Mouse (Mus musculus) forebrain, postnatal 0 days (tissue): Measurements from ENCODE around the gene Nxph4. TPM values are rescaled to one million over a fixed set of nuclear protein-coding genes. Genes with fewer than 3 reads are reported as not detected.

Source experiments
- ATAC-seq: fragments of 200-750 bp; cut with Nextera tagmentation; 2 replicates; pipeline ENCODE4 v1.8.0; 2017; ENCODE audit warnings: mild to moderate bottlenecking, moderate library complexity
- DNase-seq: peaks from one replicate; pipeline ENCODE4 v3.0.0-alpha.2; 2015
- H3K27ac ChIP-seq: fragments of 300-500 bp; sonication (generic); 2 replicates; pipeline ENCODE4 v1.5.1; 2014; ENCODE audit warnings: low read depth, mild to moderate bottlenecking, antibody characterized with exemption, low read length, moderate library complexity, mixed read lengths
- H3K27me3 ChIP-seq: fragments of 300-500 bp; sonication (generic); 2 replicates; pipeline ENCODE4 v1.6.1; 2014; ENCODE audit warnings: mild to moderate bottlenecking, low read length, mixed read lengths; ENCODE audit not compliant: insufficient read depth
- H3K36me3 ChIP-seq: fragments of 300-500 bp; sonication (generic); 2 replicates; pipeline ENCODE4 v1.6.1; 2014; ENCODE audit warnings: mild to moderate bottlenecking, moderate library complexity; ENCODE audit not compliant: insufficient read depth
- H3K4me1 ChIP-seq: fragments of 300-500 bp; sonication (generic); 2 replicates; pipeline ENCODE4 v1.6.1; 2014; ENCODE audit warnings: antibody characterized with exemption; ENCODE audit not compliant: insufficient read depth
- H3K4me2 ChIP-seq: fragments of 300-500 bp; sonication (generic); 2 replicates; pipeline ENCODE4 v1.6.1; 2014; ENCODE audit warnings: low read depth, mild to moderate bottlenecking, moderate library complexity
- H3K4me3 ChIP-seq: fragments of 300-500 bp; sonication (generic); 2 replicates; pipeline ENCODE4 v1.5.1; 2014; ENCODE audit warnings: low read depth, low read length, mixed read lengths
- H3K9ac ChIP-seq: fragments of 300-500 bp; sonication (generic); 2 replicates; pipeline ENCODE4 v1.6.1; 2014; ENCODE audit warnings: mild to moderate bottlenecking
- H3K9me3 ChIP-seq: fragments of 300-500 bp; sonication (generic); 2 replicates; pipeline ENCODE4 v1.6.1; 2016; ENCODE audit warnings: low read length
- CTCF ChIP-seq: sonication (generic); IDR thresholded peaks from 2 replicates; pipeline ENCODE4 v1.5.1; 2016; ENCODE audit warnings: antibody characterized with exemption, control low read depth, low read depth
- WGBS: fragments of 180-500 bp; shearing (Covaris S2); extraction: QIAGEN DNeasy Blood & Tissue Kit; methylation state at CpG from one replicate; pipeline ENCODE4 v1.1.7; 2014; 5-methylcytosine and 5-hydroxymethylcytosine counted together
- polyA plus RNA-seq: library from polyadenylated mRNA; unstranded; fragments of >200 nt; fragmentation: Nextera tagmentation; extraction: Ambion mirVana; gene quantifications from 2 replicates; pipeline ENCODE4 v1.2.1, GENCODE M21; 2015
- total RNA-seq: library from RNA; depleted of rRNA; stranded (reverse); fragments of >200 nt; gene quantifications from 2 replicates; pipeline ENCODE4 v1.2.3, GENCODE M21; 2014

The Nxph4 gene
- total and polyA plus RNA-seq, 2 experiments from 2014 or later, result 2.1 to 22.6 TPM

- H3K4me2 ChIP-seq, result no peak within 1 kb of the TSS
- H3K4me1 ChIP-seq, result no peaks in the 10 kb centered on the region
- no peaks in the 10 kb centered on the region for H3K27me3 ChIP-seq
- DNase-seq, result no peak
- H3K27ac ChIP-seq, result no peak within 1 kb of the TSS
- no peaks in the 10 kb centered on the region for H3K9me3 ChIP-seq
- H3K9ac ChIP-seq, result no peak within 1 kb of the TSS
- no peak within 1 kb of the TSS for H3K4me3 ChIP-seq
- no peak for TF ChIP-seq CTCF
- 78% methylated on average over 13 of the region's 13 CpGs for WGBS
- ATAC-seq, result no peak
- peaks cover 49% of the 10 kb centered on the region for H3K36me3 ChIP-seq
Measured at GRCm38 (mm10) chr10:127500894-127501893, 33.2 kb downstream of the Nxph4 start, which contains the start of gene Stac3. Stac3 (plus strand) TSS chr10:127501686.

GRCm38 (mm10) chr10:127500042-127500441 lies 34.3 kb downstream of the Nxph4 start:
- Histone ChIP-seq H3K36me3 (peaks cover 57% of the 10 kb centered on the region), H3K4me1 (no peaks in the 10 kb centered on the region), H3K4me2 (no peak overlapping the region), H3K9me3 (no peaks in the 10 kb centered on the region), H3K27me3 (no peaks in the 10 kb centered on the region), H3K27ac (no peak overlapping the region), H3K9ac (no peak overlapping the region), H3K4me3 (no peak overlapping the region)
- WGBS, result 91% methylated on average over 4 of the region's 4 CpGs
- no peak for TF ChIP-seq CTCF
- ATAC-seq (no peak), DNase-seq (no peak)

GRCm38 (mm10) chr10:127499516-127499915 lies 34.8 kb downstream of the Nxph4 start:
- no peak for ATAC-seq
- H3K4me3 ChIP-seq, result no peak overlapping the region
- no peaks in the 10 kb centered on the region for H3K4me1 ChIP-seq
- no peak overlapping the region for H3K27ac ChIP-seq
- no peak for DNase-seq
- no peak overlapping the region for H3K9ac ChIP-seq
- no peak overlapping the region for H3K4me2 ChIP-seq
- TF ChIP-seq CTCF, result no peak
- H3K27me3 ChIP-seq, result no peaks in the 10 kb centered on the region
- 68% methylated on average over 5 of the region's 5 CpGs for WGBS
- H3K9me3 ChIP-seq, result no peaks in the 10 kb centered on the region
- peaks cover 63% of the 10 kb centered on the region for H3K36me3 ChIP-seq

- Histone ChIP-seq H3K27ac (no peak overlapping the region), H3K27me3 (no peaks in the 10 kb centered on the region), H3K9ac (no peak overlapping the region), H3K4me3 (no peak overlapping the region), H3K36me3 (peaks cover 86% of the 10 kb centered on the region), H3K4me2 (no peak overlapping the region), H3K9me3 (no peaks in the 10 kb centered on the region), H3K4me1 (no peaks in the 10 kb centered on the region)
- no peak for TF ChIP-seq CTCF
- DNase-seq, result no peak
- ATAC-seq, result no peak
- 97% methylated on average over 3 of the region's 3 CpGs for WGBS
Measured at GRCm38 (mm10) chr10:127496156-127496555, 38.2 kb downstream of the Nxph4 start.

GRCm38 (mm10) chr10:127492118-127492517 lies 42.2 kb downstream of the Nxph4 start:
- H3K4me1 ChIP-seq, result no peaks in the 10 kb centered on the region
- WGBS, result 86% methylated on average over 3 of the region's 3 CpGs
- DNase-seq, result no peak

GRCm38 (mm10) chr10:127491128-127491512 lies 43.2 kb downstream of the Nxph4 start:
- no peaks in the 10 kb centered on the region for H3K27me3 ChIP-seq
- no peaks in the 10 kb centered on the region for H3K9me3 ChIP-seq
- H3K4me2 ChIP-seq, result no peak overlapping the region
- DNase-seq (no peak), ATAC-seq (no peak)
- H3K36me3 ChIP-seq, result peaks cover 72% of the 10 kb centered on the region
- H3K4me3 ChIP-seq, result no peak overlapping the region
- 67% methylated on average over 8 of the region's 8 CpGs for WGBS
- H3K27ac ChIP-seq, result no peak overlapping the region
- H3K4me1 ChIP-seq, result no peaks in the 10 kb centered on the region
- no peak for TF ChIP-seq CTCF
- no peak overlapping the region for H3K9ac ChIP-seq

More at GRCm38 (mm10) chr10:127492118-127492517, 42.2 kb downstream of the Nxph4 start:
- no peaks in the 10 kb centered on the region for H3K9me3 ChIP-seq
- H3K4me2 ChIP-seq, result no peak overlapping the region
- H3K27ac ChIP-seq, result no peak overlapping the region
- no peak overlapping the region for H3K9ac ChIP-seq
- no peak overlapping the region for H3K4me3 ChIP-seq
- H3K27me3 ChIP-seq, result no peaks in the 10 kb centered on the region
- ATAC-seq, result no peak
- peaks cover 75% of the 10 kb centered on the region for H3K36me3 ChIP-seq
- no peak for TF ChIP-seq CTCF
